Mouse (Mus musculus): Measurements from ENCODE around the gene Lypd6b.

- no peak for TF ChIP-seq EP300 (IDR thresholded peaks at IDR 0.05; ENCODE audit: insufficient read depth, low read depth, low read length)
- TF ChIP-seq CTCF (IDR thresholded peaks at IDR 0.05; ENCODE audit: low read depth, low read length) = no peak
Measured at GRCm38 (mm10) chr2:49861658-49862057, 74.2 kb downstream of the Lypd6b start.

Measured in ES-Bruce4 (cell line).